Mouse (Mus musculus): Measurements from ENCODE around the gene Lmod3. TPM values are rescaled to one million over a fixed set of nuclear protein-coding genes. Genes with fewer than 3 reads are reported as not detected.

Gene Lmod3
- polyA plus RNA-seq, 1 experiment from 2014 or later = 27.8 TPM

- peak within 1 kb of the TSS; percentile 90 for H3K27ac ChIP-seq (ENCODE audit: low read length)
- H3K9ac ChIP-seq (ENCODE audit: low read length) = peak within 1 kb of the TSS; percentile 93
- H3K4me1 ChIP-seq (ENCODE audit: control insufficient read depth, insufficient read depth, low read length) = peaks cover 32% of the 10 kb centered on the region
- H3K4me3 ChIP-seq (ENCODE audit: low read length) = peak within 1 kb of the TSS; percentile 92
- H3K27me3 ChIP-seq (ENCODE audit: control insufficient read depth, insufficient read depth, low read length) = no peaks in the 10 kb centered on the region
- H3K4me2 ChIP-seq (ENCODE audit: low read depth, low read length) = peak within 1 kb of the TSS; percentile 94
- ATAC-seq (replicated peaks; ENCODE audit: extremely low read depth, insufficient read depth, low FRiP score) = peak; percentile 69
- 8% methylated on average over 32 of the region's 32 CpGs for WGBS
- no peaks in the 10 kb centered on the region for H3K9me3 ChIP-seq (replicated peaks; ENCODE audit: control insufficient read depth, low read length)
- H3K36me3 ChIP-seq (ENCODE audit: control insufficient read depth, insufficient read depth) = peaks cover 7% of the 10 kb centered on the region; the same call in 1 of the 2 replicates
Measured at GRCm38 (mm10) chr6:97210191-97210961, 42.2 kb downstream of the Lmod3 start, which contains the start of gene Arl6ip5. Gene Arl6ip5, plus strand, starts transcription at chr6:97210689.

- Histone ChIP-seq H3K4me1 (ENCODE audit: control insufficient read depth, insufficient read depth, low read length) (peaks cover 31% of the 10 kb centered on the region), H3K9me3 (replicated peaks; ENCODE audit: control insufficient read depth, low read length) (no peaks in the 10 kb centered on the region), H3K4me3 (ENCODE audit: low read length) (no peak overlapping the region), H3K9ac (ENCODE audit: low read length) (no peak overlapping the region), H3K4me2 (ENCODE audit: low read depth, low read length) (no peak overlapping the region), H3K36me3 (ENCODE audit: control insufficient read depth, insufficient read depth) (peaks cover 3% of the 10 kb centered on the region; the same call in 1 of the 2 replicates), H3K27ac (ENCODE audit: low read length) (no peak overlapping the region), H3K27me3 (ENCODE audit: control insufficient read depth, insufficient read depth, low read length) (no peaks in the 10 kb centered on the region)
- ATAC-seq (replicated peaks; ENCODE audit: extremely low read depth, insufficient read depth, low FRiP score) = no peak
- WGBS = 84% methylated on average over 4 of the region's 4 CpGs
Measured at GRCm38 (mm10) chr6:97209751-97210150, 42.8 kb downstream of the Lmod3 start.

- no peaks in the 10 kb centered on the region for H3K36me3 ChIP-seq (ENCODE audit: control insufficient read depth, insufficient read depth)
- H3K4me1 ChIP-seq (ENCODE audit: control insufficient read depth, insufficient read depth, low read length) = peaks cover 32% of the 10 kb centered on the region
- WGBS = 53% methylated on average over 3 of the region's 3 CpGs
- H3K27me3 ChIP-seq (ENCODE audit: control insufficient read depth, insufficient read depth, low read length) = no peaks in the 10 kb centered on the region
- ATAC-seq (replicated peaks; ENCODE audit: extremely low read depth, insufficient read depth, low FRiP score) = no peak
- H3K9ac ChIP-seq (ENCODE audit: low read length) = no peak overlapping the region
- no peak overlapping the region for H3K27ac ChIP-seq (ENCODE audit: low read length)
- no peak overlapping the region for H3K4me2 ChIP-seq (ENCODE audit: low read depth, low read length)
- no peak overlapping the region for H3K4me3 ChIP-seq (ENCODE audit: low read length)
- H3K9me3 ChIP-seq (replicated peaks; ENCODE audit: control insufficient read depth, low read length) = no peaks in the 10 kb centered on the region
Measured at GRCm38 (mm10) chr6:97209201-97209600, 43.4 kb downstream of the Lmod3 start.

- Histone ChIP-seq H3K27ac (ENCODE audit: low read length) (peak overlapping the region; percentile 17), H3K36me3 (ENCODE audit: control insufficient read depth, insufficient read depth) (no peaks in the 10 kb centered on the region), H3K9me3 (replicated peaks; ENCODE audit: control insufficient read depth, low read length) (no peaks in the 10 kb centered on the region), H3K4me2 (ENCODE audit: low read depth, low read length) (no peak overlapping the region), H3K4me1 (ENCODE audit: control insufficient read depth, insufficient read depth, low read length) (peaks cover 30% of the 10 kb centered on the region), H3K27me3 (ENCODE audit: control insufficient read depth, insufficient read depth, low read length) (no peaks in the 10 kb centered on the region), H3K9ac (ENCODE audit: low read length) (no peak overlapping the region), H3K4me3 (ENCODE audit: low read length) (no peak overlapping the region)
- no peak for ATAC-seq (replicated peaks; ENCODE audit: extremely low read depth, insufficient read depth, low FRiP score)
- WGBS = 43% methylated on average over 3 of the region's 3 CpGs
Measured at GRCm38 (mm10) chr6:97208406-97208805, 44.2 kb downstream of the Lmod3 start.

GRCm38 (mm10) chr6:97207085-97207484 lies 45.5 kb downstream of the Lmod3 start:
- ATAC-seq (replicated peaks; ENCODE audit: extremely low read depth, insufficient read depth, low FRiP score) = no peak

GRCm38 (mm10) chr6:97205439-97205885 lies 47.1 kb downstream of the Lmod3 start, which contains the start of gene Uba3:
Gene Uba3, minus strand, starts transcription at chr6:97205647.
- under 1% methylated on average over 38 of the region's 38 CpGs for WGBS
- Histone ChIP-seq H3K27ac (ENCODE audit: low read length) (peak within 1 kb of the TSS; percentile 85), H3K4me3 (ENCODE audit: low read length) (peak within 1 kb of the TSS; percentile 75), H3K36me3 (ENCODE audit: control insufficient read depth, insufficient read depth) (no peaks in the 10 kb centered on the region), H3K27me3 (ENCODE audit: control insufficient read depth, insufficient read depth, low read length) (no peaks in the 10 kb centered on the region), H3K9ac (ENCODE audit: low read length) (peak within 1 kb of the TSS; percentile 97), H3K4me2 (ENCODE audit: low read depth, low read length) (peak within 1 kb of the TSS; percentile 80), H3K9me3 (replicated peaks; ENCODE audit: control insufficient read depth, low read length) (no peaks in the 10 kb centered on the region), H3K4me1 (ENCODE audit: control insufficient read depth, insufficient read depth, low read length) (peaks cover 16% of the 10 kb centered on the region)
- peak; percentile 98 for ATAC-seq (replicated peaks; ENCODE audit: extremely low read depth, insufficient read depth, low FRiP score)

More at GRCm38 (mm10) chr6:97207085-97207484, 45.5 kb downstream of the Lmod3 start:
- Histone ChIP-seq H3K27me3 (ENCODE audit: control insufficient read depth, insufficient read depth, low read length) (no peaks in the 10 kb centered on the region), H3K36me3 (ENCODE audit: control insufficient read depth, insufficient read depth) (no peaks in the 10 kb centered on the region), H3K9me3 (replicated peaks; ENCODE audit: control insufficient read depth, low read length) (no peaks in the 10 kb centered on the region), H3K9ac (ENCODE audit: low read length) (no peak overlapping the region), H3K4me1 (ENCODE audit: control insufficient read depth, insufficient read depth, low read length) (peaks cover 20% of the 10 kb centered on the region), H3K27ac (ENCODE audit: low read length) (no peak overlapping the region), H3K4me2 (ENCODE audit: low read depth, low read length) (no peak overlapping the region), H3K4me3 (ENCODE audit: low read length) (no peak overlapping the region)
- WGBS = 65% methylated on average over 4 of the region's 4 CpGs

GRCm38 (mm10) chr6:97204952-97205351 lies 47.6 kb downstream of the Lmod3 start:
- under 1% methylated on average over 16 of the region's 16 CpGs for WGBS
- Histone ChIP-seq H3K27ac (ENCODE audit: low read length) (peak overlapping the region; percentile 85), H3K36me3 (ENCODE audit: control insufficient read depth, insufficient read depth) (no peaks in the 10 kb centered on the region), H3K4me2 (ENCODE audit: low read depth, low read length) (peak overlapping the region; percentile 80), H3K4me3 (ENCODE audit: low read length) (peak overlapping the region; percentile 75), H3K4me1 (ENCODE audit: control insufficient read depth, insufficient read depth, low read length) (peaks cover 13% of the 10 kb centered on the region), H3K9me3 (replicated peaks; ENCODE audit: control insufficient read depth, low read length) (no peaks in the 10 kb centered on the region), H3K27me3 (ENCODE audit: control insufficient read depth, insufficient read depth, low read length) (no peaks in the 10 kb centered on the region), H3K9ac (ENCODE audit: low read length) (peak overlapping the region; percentile 97)
- peak; percentile 47 for ATAC-seq (replicated peaks; ENCODE audit: extremely low read depth, insufficient read depth, low FRiP score)

GRCm38 (mm10) chr6:97204252-97204869 lies 48.2 kb downstream of the Lmod3 start:
- peak overlapping the region; percentile 97 for H3K9ac ChIP-seq (ENCODE audit: low read length)
- 16% methylated on average over 9 of the region's 9 CpGs for WGBS
- peaks cover 11% of the 10 kb centered on the region for H3K4me1 ChIP-seq (ENCODE audit: control insufficient read depth, insufficient read depth, low read length)
- no peak for ATAC-seq (replicated peaks; ENCODE audit: extremely low read depth, insufficient read depth, low FRiP score)
- no peak overlapping the region for H3K27ac ChIP-seq (ENCODE audit: low read length)
- H3K4me3 ChIP-seq (ENCODE audit: low read length) = peak overlapping the region; percentile 75
- H3K4me2 ChIP-seq (ENCODE audit: low read depth, low read length) = peak overlapping the region; percentile 80
- H3K36me3 ChIP-seq (ENCODE audit: control insufficient read depth, insufficient read depth) = no peaks in the 10 kb centered on the region
- no peaks in the 10 kb centered on the region for H3K9me3 ChIP-seq (replicated peaks; ENCODE audit: control insufficient read depth, low read length)
- no peaks in the 10 kb centered on the region for H3K27me3 ChIP-seq (ENCODE audit: control insufficient read depth, insufficient read depth, low read length)

- peaks cover 6% of the 10 kb centered on the region; the same call in 1 of the 2 replicates for H3K36me3 ChIP-seq (ENCODE audit: control insufficient read depth, insufficient read depth)
- no peak overlapping the region for H3K4me2 ChIP-seq (ENCODE audit: low read depth, low read length)
- no peak overlapping the region for H3K4me3 ChIP-seq (ENCODE audit: low read length)
- H3K9me3 ChIP-seq (replicated peaks; ENCODE audit: control insufficient read depth, low read length) = no peaks in the 10 kb centered on the region
- ATAC-seq (replicated peaks; ENCODE audit: extremely low read depth, insufficient read depth, low FRiP score) = no peak
- WGBS = 77% methylated on average over 3 of the region's 3 CpGs
- no peaks in the 10 kb centered on the region for H3K27me3 ChIP-seq (ENCODE audit: control insufficient read depth, insufficient read depth, low read length)
- peaks cover 11% of the 10 kb centered on the region for H3K4me1 ChIP-seq (ENCODE audit: control insufficient read depth, insufficient read depth, low read length)
- no peak overlapping the region for H3K27ac ChIP-seq (ENCODE audit: low read length)
- no peak overlapping the region for H3K9ac ChIP-seq (ENCODE audit: low read length)
Measured at GRCm38 (mm10) chr6:97202477-97202876, 50.1 kb downstream of the Lmod3 start.
